ENCODE assay signal across 30 mouse cellular contexts in the genomic region with DNA sequence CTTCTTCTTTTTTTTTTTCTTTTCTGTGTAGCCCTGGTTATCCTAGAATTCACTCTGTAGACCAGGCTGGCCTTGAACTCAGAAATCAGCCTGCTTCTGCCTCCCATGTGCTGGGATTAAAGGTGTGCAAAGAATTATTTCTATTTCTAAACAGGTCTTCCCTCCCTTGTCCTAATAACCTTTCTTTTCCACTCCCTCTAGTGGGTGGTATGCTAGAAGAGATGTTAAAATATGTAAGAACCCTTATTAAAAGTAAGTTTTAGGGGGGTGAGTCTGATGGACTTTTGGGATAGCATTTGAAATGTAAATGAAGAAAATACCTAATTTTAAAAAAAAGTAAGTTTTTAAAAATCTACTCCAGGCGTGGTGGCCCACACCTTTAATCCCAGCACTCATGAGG. TPM values are rescaled to one million over a fixed set of nuclear protein-coding genes. Genes with fewer than 3 reads are reported as not detected.
DNase-seq lines count a peak whose midpoint lies in the region; ATAC-seq and TF ChIP-seq lines count a peak whose summit lies in the region.
"Had no signal": no experiment of that assay in that cellular context is flagged by ENCODE, and none has a peak within 500 bp of the region (broad histone marks: within the 10 kb centered on the region; RNA-seq: fewer than 3 reads in every experiment).

No protein-coding gene starts in this region.

- 97% methylated on average over 1 of the region's 1 CpGs for WGBS in kidney, postnatal 0 days
- WGBS in liver, postnatal 0 days (ENCODE audit: insufficient replicate concordance) = 78% methylated on average over 1 of the region's 1 CpGs

- no peak overlapping the region for H3K4me2 ChIP-seq in kidney, postnatal 0 days (ENCODE audit: low read length)
- H3K4me2 ChIP-seq in liver, postnatal 0 days (ENCODE audit: low read depth, low read length) = no peak overlapping the region
- H3K4me2 ChIP-seq: embryonic facial prominence, embryonic 13.5 days; forebrain, embryonic 15.5 days; heart, embryonic 13.5 days; hindbrain, embryonic 15.5 days; limb, embryonic 13.5 days; lung, embryonic 14.5 days; midbrain, embryonic 12.5 days; neural tube, embryonic 13.5 days; stomach, embryonic 15.5 days had no signal

- peaks cover 17% of the 10 kb centered on the region for H3K79me2 ChIP-seq in MEL (ENCODE audit: control insufficient read depth, insufficient read depth, low read length, poor library complexity)

- no peak for TF ChIP-seq RAD21 in MEL (IDR thresholded peaks at IDR 0.05; ENCODE audit: low read depth, low read length)

- H3K36me3 ChIP-seq in kidney, postnatal 0 days (ENCODE audit: insufficient read depth, low read length) = no peaks in the 10 kb centered on the region
- peaks cover 0 to 20% of the 10 kb centered on the region in 2 experiments; a peak in 2 of 4 replicates for H3K36me3 ChIP-seq in MEL (ENCODE audit: control insufficient read depth in 1 of 2, insufficient read depth in 2 of 2, low read length in 2 of 2)
- H3K36me3 ChIP-seq in liver, postnatal 0 days (replicated peaks; ENCODE audit: insufficient read depth, low read length) = peaks cover under 1% of the 10 kb centered on the region
- H3K36me3 ChIP-seq: hindbrain, embryonic 15.5 days; limb, embryonic 13.5 days; neural tube, embryonic 13.5 days; stomach, embryonic 15.5 days had no signal

- 0 out of 2 replicates have a peak, but pooled peaks cover 7% of the 10 kb centered on the region for H3K4me1 ChIP-seq in kidney, postnatal 0 days (replicated peaks; ENCODE audit: insufficient read depth, low read length)
- H3K4me1 ChIP-seq in MEL (ENCODE audit: control insufficient read depth in 1 of 2, insufficient read depth in 2 of 2, low read length in 2 of 2) = peaks cover 7 to 26% of the 10 kb centered on the region in 2 experiments
- peaks cover 16% of the 10 kb centered on the region for H3K4me1 ChIP-seq in bone marrow macrophage, adult 2 months (ENCODE audit: control insufficient read depth, insufficient read depth, low read length)
- peaks cover 49% of the 10 kb centered on the region for H3K4me1 ChIP-seq in liver, postnatal 0 days (ENCODE audit: insufficient read depth)

- peak; percentile 48 for TF ChIP-seq CTCF in kidney, postnatal 0 days (IDR thresholded peaks at IDR 0.05; ENCODE audit: low read depth)
- 0 out of 6 replicates have a peak, but pooled peaks of 1 of the 3 experiments have one; percentile 6 for TF ChIP-seq CTCF in MEL (IDR thresholded peaks at IDR 0.05 in 2 of 3, conservative IDR thresholded peaks at IDR 0.05 in 1 of 3; ENCODE audit: control insufficient read depth in 1 of 3, insufficient read depth in 1 of 3, low read depth in 2 of 3, low read length in 3 of 3, poor library complexity in 1 of 3, severe bottlenecking in 1 of 3)
- no peak for TF ChIP-seq CTCF in bone marrow macrophage, adult 2 months (IDR thresholded peaks at IDR 0.05; ENCODE audit: low read depth, low read length)
- TF ChIP-seq CTCF in liver, postnatal 0 days (IDR thresholded peaks at IDR 0.05; ENCODE audit: low read depth) = peak; percentile 0; the same call in 1 of the 2 replicates

- no peak overlapping the region for H3K9ac ChIP-seq in kidney, postnatal 0 days (ENCODE audit: low read depth, low read length)
- H3K9ac ChIP-seq in MEL (ENCODE audit: control insufficient read depth, low read depth, low read length, poor library complexity, severe bottlenecking) = no peak overlapping the region
- H3K9ac ChIP-seq in liver, postnatal 0 days (replicated peaks) = no peak overlapping the region
- H3K9ac ChIP-seq: embryonic facial prominence, embryonic 13.5 days; forebrain, embryonic 15.5 days; heart, embryonic 13.5 days; hindbrain, embryonic 15.5 days; lung, embryonic 14.5 days; midbrain, embryonic 12.5 days; neural tube, embryonic 13.5 days; stomach, embryonic 15.5 days had no signal

- no peak overlapping the region for H3K27ac ChIP-seq in kidney, postnatal 0 days
- H3K27ac ChIP-seq in MEL (ENCODE audit: control insufficient read depth, low read depth, low read length) = no peak overlapping the region
- peak overlapping the region; percentile 84 for H3K27ac ChIP-seq in bone marrow macrophage, adult 2 months (ENCODE audit: insufficient read depth, low read depth, low read length)
- peak overlapping the region; percentile 85 for H3K27ac ChIP-seq in liver, postnatal 0 days (ENCODE audit: low read depth)
- H3K27ac ChIP-seq: embryonic facial prominence, embryonic 13.5 days; forebrain, embryonic 10.5 days; forebrain, embryonic 15.5 days; hindbrain, embryonic 15.5 days; limb, embryonic 13.5 days; midbrain, embryonic 12.5 days; neural tube, embryonic 13.5 days; stomach, embryonic 15.5 days had no signal

- H3K9me3 ChIP-seq in kidney, postnatal 0 days (replicated peaks; ENCODE audit: low read length) = no peaks in the 10 kb centered on the region
- no peaks in the 10 kb centered on the region for H3K9me3 ChIP-seq in MEL (replicated peaks; ENCODE audit: insufficient read depth, low read length)
- H3K9me3 ChIP-seq in liver, postnatal 0 days (ENCODE audit: low read length) = no peaks in the 10 kb centered on the region
- H3K9me3 ChIP-seq: embryonic facial prominence, embryonic 13.5 days; forebrain, embryonic 10.5 days; forebrain, embryonic 15.5 days; heart, embryonic 13.5 days; hindbrain, embryonic 15.5 days; limb, embryonic 13.5 days; midbrain, embryonic 12.5 days; neural tube, embryonic 13.5 days; stomach, embryonic 15.5 days had no signal

- TF ChIP-seq POLR2A in MEL (IDR thresholded peaks at IDR 0.05; ENCODE audit: control insufficient read depth in 1 of 2, insufficient read depth in 1 of 2, low read depth in 1 of 2, low read length in 2 of 2, poor library complexity in 1 of 2) = no peak
- TF ChIP-seq POLR2A in bone marrow macrophage, adult 2 months (IDR thresholded peaks at IDR 0.05; ENCODE audit: borderline replicate concordance, low read depth, low read length) = no peak

- ATAC-seq in kidney, postnatal 0 days (replicated peaks; ENCODE audit: low FRiP score, low read depth) = no peak
- no peak for ATAC-seq in liver, postnatal 0 days
- ATAC-seq: forebrain, embryonic 15.5 days; inflammation-experienced regulatory T-cells, adult 6 months; Patski had no signal

- H3K4me3 ChIP-seq in kidney, postnatal 0 days (replicated peaks; ENCODE audit: low read depth, low read length) = no peak overlapping the region
- no peak overlapping the region for H3K4me3 ChIP-seq in MEL (ENCODE audit: control insufficient read depth in 1 of 2, insufficient read depth in 1 of 2, low read depth in 2 of 2, low read length in 2 of 2)
- H3K4me3 ChIP-seq in bone marrow macrophage, adult 2 months (ENCODE audit: insufficient read depth, low read length) = no peak overlapping the region
- no peak overlapping the region for H3K4me3 ChIP-seq in liver, postnatal 0 days (ENCODE audit: low read depth, low read length)
- H3K4me3 ChIP-seq: embryonic facial prominence, embryonic 13.5 days; forebrain, embryonic 10.5 days; forebrain, embryonic 15.5 days; heart, embryonic 13.5 days; hindbrain, embryonic 15.5 days; limb, embryonic 13.5 days; midbrain, embryonic 12.5 days; myocyte; neural tube, embryonic 13.5 days; stomach, embryonic 15.5 days had no signal

- no peak for DNase-seq in kidney, postnatal 0 days (ENCODE audit: low spot score)
- no peak for DNase-seq in kidney, adult 18-20 months
- no peak for DNase-seq in MEL (ENCODE audit: low read depth, low spot score)
- no peak for DNase-seq in liver, postnatal 0 days
- DNase-seq in adrenal gland, adult 18-20 months (ENCODE audit: low spot score in 2 of 2) = no peak
- no peak for DNase-seq in cerebellum, postnatal 25 days
- DNase-seq: adrenal gland, postnatal 14 days; cerebellum, adult 11-12 months; cerebellum, adult 9-11 months; kidney, adult 11 months; kidney, postnatal 4 days; lung, embryonic 14.5 days had no signal

- TF ChIP-seq EP300 in MEL (IDR thresholded peaks at IDR 0.05; ENCODE audit: low read depth in 1 of 2, low read length in 2 of 2) = no peak
- no peak for TF ChIP-seq EP300 in liver, postnatal 0 days (IDR thresholded peaks at IDR 0.05; ENCODE audit: low read depth)

- no peaks in the 10 kb centered on the region for H3K27me3 ChIP-seq in kidney, postnatal 0 days (ENCODE audit: insufficient read depth, low read length)
- H3K27me3 ChIP-seq in MEL (ENCODE audit: control insufficient read depth in 1 of 2, insufficient read depth in 2 of 2, low read length in 2 of 2) = no peaks in the 10 kb centered on the region
- no peaks in the 10 kb centered on the region for H3K27me3 ChIP-seq in liver, postnatal 0 days (ENCODE audit: insufficient read depth, low read length)
- H3K27me3 ChIP-seq: CH12.LX; embryonic facial prominence, embryonic 13.5 days; forebrain, embryonic 15.5 days; heart, embryonic 13.5 days; hindbrain, embryonic 15.5 days; limb, embryonic 13.5 days; midbrain, embryonic 12.5 days; neural tube, embryonic 13.5 days; Patski; stomach, embryonic 15.5 days had no signal

RNA-seq across cellular contexts. Expression of a gene that starts 3.1 kb away (rescaled TPM):
- polyA plus RNA-seq in kidney, postnatal 0 days (2015; fragmentation: Nextera tagmentation; extraction: Ambion mirVana) = 1,422 and 1,480 TPM in 2 replicates
- 983 and 1,061 TPM in 2 replicates for total RNA-seq in MEL (2012; rRNA removed)
- 1,000 to 10,000 TPM in 1 of 2 experiments, not detected in 1; 1,528 TPM for polyA plus RNA-seq in MEL (2012; ENCODE audit: insufficient read depth in 1 of 2, insufficient read length in 2 of 2, low read depth in 1 of 2, low replicate concordance in 2 of 2, missing spikeins in 1 of 2)
- 823 and 921 TPM in 2 replicates for polyA plus RNA-seq in bone marrow macrophage, adult 2 months (2012; ENCODE audit: insufficient read depth, insufficient read length, missing spikeins)
- 1,017 and 1,029 TPM in 2 replicates for polyA plus RNA-seq in liver, postnatal 0 days (2015; fragmentation: Nextera tagmentation; extraction: Ambion mirVana)
- 100 to 1,000 TPM; 903 to 981 TPM for total RNA-seq in adrenal gland, adult 18-20 months (2021)

RNA-seq across cellular contexts. Expression of a gene that starts 10.0 kb away (rescaled TPM):
- 4.0 and 4.6 TPM in 2 replicates for polyA plus RNA-seq in kidney, postnatal 0 days (2015; fragmentation: Nextera tagmentation; extraction: Ambion mirVana)
- not detected in 2 replicates for total RNA-seq in MEL (2012; rRNA removed)
- under 1 TPM in 1 of 2 experiments, not detected in 1; 0.39 TPM for polyA plus RNA-seq in MEL (2012; ENCODE audit: insufficient read depth in 1 of 2, insufficient read length in 2 of 2, low read depth in 1 of 2, low replicate concordance in 2 of 2, missing spikeins in 1 of 2)
- not detected in 2 replicates for polyA plus RNA-seq in bone marrow macrophage, adult 2 months (2012; ENCODE audit: insufficient read depth, insufficient read length, missing spikeins)
- polyA plus RNA-seq in liver, postnatal 0 days (2015; fragmentation: Nextera tagmentation; extraction: Ambion mirVana) = 1.6 TPM in 1 of 2 replicates, not detected in the other
- 1 to 10 TPM; 4.0 to 7.3 TPM for total RNA-seq in adrenal gland, adult 18-20 months (2021)
- total RNA-seq: common myeloid progenitor, adult 5-6 weeks; megakaryocyte, adult 5-6 weeks; midbrain, postnatal 0 days had no signal
- polyA plus RNA-seq: inflammation-experienced regulatory T-cells, adult 6 months; Patski; small intestine, adult 2 months had no signal

RNA-seq across cellular contexts. Expression of a gene that starts 18.3 kb away (rescaled TPM):
- 0.09 TPM in 1 of 2 replicates, not detected in the other for polyA plus RNA-seq in kidney, postnatal 0 days (2015; fragmentation: Nextera tagmentation; extraction: Ambion mirVana)
- 0.42 and 0.59 TPM in 2 replicates for total RNA-seq in MEL (2012; rRNA removed)
- 1 to 10 TPM in 1 of 2 experiments, not detected in 1; 1.1 TPM for polyA plus RNA-seq in MEL (2012; ENCODE audit: insufficient read depth in 1 of 2, insufficient read length in 2 of 2, low read depth in 1 of 2, low replicate concordance in 2 of 2, missing spikeins in 1 of 2)
- polyA plus RNA-seq in bone marrow macrophage, adult 2 months (2012; ENCODE audit: insufficient read depth, insufficient read length, missing spikeins) = not detected in 2 replicates
- 0.06 TPM in 1 of 2 replicates, not detected in the other for polyA plus RNA-seq in liver, postnatal 0 days (2015; fragmentation: Nextera tagmentation; extraction: Ambion mirVana)
- 1 to 10 TPM in 1 of 2 experiments, under 1 TPM in 1; 0.83 to 1.5 TPM for total RNA-seq in adrenal gland, adult 18-20 months (2021)
- total RNA-seq: common myeloid progenitor, adult 5-6 weeks; megakaryocyte, adult 5-6 weeks had no signal
- polyA plus RNA-seq: embryonic facial prominence, embryonic 13.5 days; heart, embryonic 13.5 days; inflammation-experienced regulatory T-cells, adult 6 months; limb, embryonic 13.5 days; midbrain, postnatal 0 days; stomach, embryonic 15.5 days had no signal

RNA-seq across cellular contexts. Expression of a gene that starts 20.5 kb away (rescaled TPM):
- 0.61 and 0.89 TPM in 2 replicates for polyA plus RNA-seq in kidney, postnatal 0 days (2015; fragmentation: Nextera tagmentation; extraction: Ambion mirVana)
- not detected in 2 replicates for total RNA-seq in MEL (2012; rRNA removed)
- polyA plus RNA-seq in MEL (2012; ENCODE audit: insufficient read depth in 1 of 2, insufficient read length in 2 of 2, low read depth in 1 of 2, low replicate concordance in 2 of 2, missing spikeins in 1 of 2) = not detected
- not detected in 2 replicates for polyA plus RNA-seq in bone marrow macrophage, adult 2 months (2012; ENCODE audit: insufficient read depth, insufficient read length, missing spikeins)
- not detected in 2 replicates for polyA plus RNA-seq in liver, postnatal 0 days (2015; fragmentation: Nextera tagmentation; extraction: Ambion mirVana)
- total RNA-seq in adrenal gland, adult 18-20 months (2021) = 1 to 10 TPM; 4.1 to 6.3 TPM
- total RNA-seq: megakaryocyte, adult 5-6 weeks had no signal
- polyA plus RNA-seq: inflammation-experienced regulatory T-cells, adult 6 months had no signal

RNA-seq across cellular contexts. Expression of a gene that starts 24.9 kb away (rescaled TPM):
- polyA plus RNA-seq in kidney, postnatal 0 days (2015; fragmentation: Nextera tagmentation; extraction: Ambion mirVana) = 83.7 and 86.6 TPM in 2 replicates
- 79.8 and 86.9 TPM in 2 replicates for total RNA-seq in MEL (2012; rRNA removed)
- polyA plus RNA-seq in MEL (2012; ENCODE audit: insufficient read depth in 1 of 2, insufficient read length in 2 of 2, low read depth in 1 of 2, low replicate concordance in 2 of 2, missing spikeins in 1 of 2) = 100 to 1,000 TPM in 1 of 2 experiments, not detected in 1; 217 TPM
- 117 and 122 TPM in 2 replicates for polyA plus RNA-seq in bone marrow macrophage, adult 2 months (2012; ENCODE audit: insufficient read depth, insufficient read length, missing spikeins)
- polyA plus RNA-seq in liver, postnatal 0 days (2015; fragmentation: Nextera tagmentation; extraction: Ambion mirVana) = 42.0 and 43.7 TPM in 2 replicates
- 10 to 100 TPM; 69.0 to 87.2 TPM for total RNA-seq in adrenal gland, adult 18-20 months (2021)

Comparison
In these comparisons a context has a peak if more than half of its experiments do, and no peak if none do; other contexts are left out.
1. H3K27ac ChIP-seq: peak in bone marrow macrophage, adult 2 months (single experiment) and liver, postnatal 0 days (single experiment); none in kidney, postnatal 0 days (single experiment) and MEL (single experiment).